Mouse (Mus musculus) liver, embryonic 14.5 days (tissue): ENCODE results near the gene Tia1.

ENCODE experiments used
- CTCF ChIP-seq: IDR thresholded peaks from 2 replicates; pipeline ENCODE4 v1.5.1; 2016; ENCODE audit warnings: antibody characterized with exemption, low read depth, control low read depth
- EP300 ChIP-seq: IDR thresholded peaks from 2 replicates; pipeline ENCODE4 v1.6.1; 2016; ENCODE audit warnings: antibody characterized with exemption, low read depth

GRCm38 (mm10) chr6:86403728-86404099 is 305 bp upstream of the Tia1 start:
- TF ChIP-seq CTCF, result no peak
- TF ChIP-seq EP300, result no peak
